Mouse (Mus musculus): ENCODE results near the gene Elovl6. TPM values are rescaled to one million over a fixed set of nuclear protein-coding genes. Genes with fewer than 3 reads are reported as not detected.

Elovl6 gene
- total RNA-seq, 4 experiments from 2014 or later: 28.5 to 41.2 (median 33.1) TPM

GRCm38 (mm10) chr3:129641621-129642020, 109.5 kb downstream of the Elovl6 start:
- no peak for DNase-seq (ENCODE audit: low spot score in 2 of 2)

GRCm38 (mm10) chr3:129645409-129645808, 113.3 kb downstream of the Elovl6 start:
- DNase-seq (ENCODE audit: low spot score in 2 of 2): no peak

DNA sequence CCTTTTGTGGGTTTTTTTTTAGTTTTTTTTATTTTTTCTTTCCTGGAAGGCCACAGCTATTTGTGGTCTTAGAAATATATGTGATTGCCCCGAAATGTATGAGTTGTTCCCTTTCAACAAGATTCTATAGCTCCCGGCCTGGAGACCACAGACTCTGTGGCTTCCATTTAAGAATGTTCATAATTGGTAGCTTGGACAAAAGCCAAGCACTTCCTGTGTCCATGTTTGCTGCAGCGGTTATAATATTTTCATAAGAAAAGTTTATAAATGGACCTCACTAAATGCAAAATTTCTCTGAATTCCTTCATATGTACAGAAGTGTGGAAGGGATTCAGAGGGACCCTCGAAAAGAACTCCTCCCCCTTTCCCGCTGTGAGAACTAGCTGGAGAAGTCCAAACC, 114.6 kb downstream of the Elovl6 start:
- DNase-seq (ENCODE audit: low spot score in 2 of 2): no peak

- no peak for DNase-seq (ENCODE audit: low spot score in 2 of 2)
Observed at GRCm38 (mm10) chr3:129647312-129647711, 115.2 kb downstream of the Elovl6 start.

DNA sequence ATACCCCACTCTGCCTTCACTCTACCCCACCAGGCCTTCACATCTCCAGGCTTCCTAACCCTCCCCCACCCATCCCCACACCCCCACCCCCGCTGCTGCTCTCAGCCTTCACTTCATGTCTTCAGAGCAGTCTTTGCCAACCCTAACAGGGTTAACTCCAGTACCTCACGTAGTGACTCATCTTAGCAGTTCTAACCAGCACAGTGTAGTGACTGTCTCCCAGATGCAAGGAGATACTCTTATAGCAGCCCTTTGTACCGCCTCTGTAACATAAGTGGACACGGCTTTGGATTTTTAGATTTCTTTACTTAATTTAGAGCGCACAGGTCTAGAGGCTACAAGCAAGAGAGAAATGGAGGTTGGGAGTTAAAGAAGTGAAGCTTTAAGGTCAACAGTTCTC, 116.4 kb downstream of the Elovl6 start:
- no peak for DNase-seq (ENCODE audit: low spot score in 2 of 2)

- DNase-seq (ENCODE audit: low spot score in 2 of 2): peak; percentile 36 to 46
Observed at GRCm38 (mm10) chr3:129649586-129650292, 117.6 kb downstream of the Elovl6 start.

GRCm38 (mm10) chr3:129650293-129650612, 118.1 kb downstream of the Elovl6 start:
- no peak for DNase-seq (ENCODE audit: low spot score in 2 of 2)

- DNase-seq (ENCODE audit: low spot score in 2 of 2): no peak
Observed at GRCm38 (mm10) chr3:129650931-129651330, 118.8 kb downstream of the Elovl6 start.

DNA sequence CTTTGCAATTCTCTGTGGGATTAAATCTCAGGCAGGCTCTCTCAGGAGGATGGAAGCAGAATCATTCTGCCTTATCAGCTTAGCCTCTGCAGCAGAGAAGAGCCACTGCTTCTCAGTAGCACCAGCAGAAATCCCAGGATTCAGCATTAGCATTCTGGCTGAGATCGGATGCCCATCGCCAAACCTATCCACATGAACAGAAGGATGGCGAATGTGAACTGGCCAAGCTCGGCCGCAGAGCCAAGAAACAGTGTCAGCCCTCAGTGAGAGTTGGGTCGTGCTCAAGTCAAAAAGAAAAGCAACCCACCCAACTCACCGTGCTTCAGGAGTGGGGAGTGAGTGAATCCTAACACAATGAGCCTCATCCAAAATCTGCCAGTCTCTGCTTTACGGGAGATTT, 119.6 kb downstream of the Elovl6 start:
- DNase-seq (ENCODE audit: low spot score in 2 of 2): no peak

GRCm38 (mm10) chr3:129652476-129652875, 120.3 kb downstream of the Elovl6 start:
- no peak for DNase-seq (ENCODE audit: low spot score in 2 of 2)

DNA sequence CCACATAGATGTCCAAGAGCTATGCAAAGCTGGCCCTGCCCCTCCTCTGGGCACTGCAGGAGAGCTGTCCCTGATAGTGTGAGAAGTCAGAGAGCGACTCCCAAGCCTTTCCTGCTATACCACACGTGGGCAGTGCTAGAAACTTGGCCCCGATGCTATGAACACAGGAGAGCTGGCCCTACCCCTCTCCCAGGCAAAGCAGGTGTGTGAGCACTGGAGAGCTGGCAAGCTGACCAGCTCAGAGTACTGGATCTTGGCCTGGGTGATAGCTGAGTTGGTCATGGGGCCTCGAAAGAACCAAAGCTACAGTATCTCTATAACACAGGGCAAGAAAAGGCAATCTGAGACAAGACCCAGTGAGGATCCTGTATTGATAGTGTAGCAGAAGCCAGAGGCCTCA, 124.4 kb downstream of the Elovl6 start:
- no peak for DNase-seq (ENCODE audit: low spot score in 2 of 2)

GRCm38 (mm10) chr3:129657222-129657621, 125.1 kb downstream of the Elovl6 start:
- no peak for DNase-seq (ENCODE audit: low spot score in 2 of 2)

GRCm38 (mm10) chr3:129657775-129658174, 125.6 kb downstream of the Elovl6 start:
- no peak for DNase-seq (ENCODE audit: low spot score in 2 of 2)

DNA sequence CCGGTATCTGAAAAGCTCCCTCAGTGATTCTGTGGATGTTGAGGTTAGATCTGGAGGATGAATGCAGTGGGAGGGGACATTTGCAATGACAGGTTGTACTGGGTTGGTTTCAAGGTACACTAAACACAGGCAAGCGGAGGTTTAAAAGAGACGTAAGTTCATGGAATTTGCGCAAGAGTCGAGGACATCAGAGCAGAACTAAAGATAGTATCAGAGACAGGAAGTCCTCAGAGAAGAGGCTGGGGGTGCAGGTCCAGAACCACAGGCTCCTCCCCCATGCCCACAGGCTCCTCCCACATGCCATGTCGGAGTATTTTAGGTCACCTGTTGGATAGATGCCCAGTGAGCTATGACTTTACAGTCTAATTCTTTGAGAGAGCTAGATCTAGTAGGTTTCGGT, 126.6 kb downstream of the Elovl6 start:
- no peak for DNase-seq (ENCODE audit: low spot score in 2 of 2)

- no peak for DNase-seq (ENCODE audit: low spot score in 2 of 2)
Observed at GRCm38 (mm10) chr3:129663906-129664305, 131.8 kb downstream of the Elovl6 start.

- no peak for DNase-seq (ENCODE audit: low spot score in 2 of 2)
Observed at GRCm38 (mm10) chr3:129675923-129676322, 143.8 kb downstream of the Elovl6 start.

GRCm38 (mm10) chr3:129680258-129680657, 148.1 kb downstream of the Elovl6 start:
- peak; percentile 17 to 36 for DNase-seq (ENCODE audit: low spot score in 2 of 2)

- no peak for DNase-seq (ENCODE audit: low spot score in 2 of 2)
Observed at GRCm38 (mm10) chr3:129681841-129682240, 149.7 kb downstream of the Elovl6 start.

DNA sequence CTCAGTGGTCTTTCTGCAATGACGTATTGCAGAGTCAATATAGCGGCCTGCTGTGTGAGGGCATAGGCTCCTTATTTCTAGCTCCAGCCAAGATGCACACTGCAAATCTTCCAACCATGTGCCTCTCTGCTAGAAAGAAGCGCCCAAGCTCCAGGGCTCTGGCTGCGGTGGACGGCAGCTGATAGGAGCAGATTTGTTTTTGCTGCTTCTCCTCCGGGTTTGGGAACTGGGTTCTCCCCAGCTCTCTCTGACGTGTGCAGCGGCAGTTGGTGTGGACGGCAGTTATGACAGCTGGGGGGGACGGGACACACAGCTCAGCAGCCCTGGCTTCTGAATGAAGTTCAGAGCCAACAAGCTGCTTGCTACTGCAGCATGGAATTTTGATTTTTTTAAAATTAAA, 150.2 kb downstream of the Elovl6 start:
- peak; percentile 69 to 72 for DNase-seq (ENCODE audit: low spot score in 2 of 2)

GRCm38 (mm10) chr3:129683060-129683679, 151.0 kb downstream of the Elovl6 start:
- no peak for DNase-seq (ENCODE audit: low spot score in 2 of 2)

GRCm38 (mm10) chr3:129686196-129686595, 154.0 kb downstream of the Elovl6 start:
- DNase-seq (ENCODE audit: low spot score in 2 of 2): no peak

GRCm38 (mm10) chr3:129686698-129687333, 154.7 kb downstream of the Elovl6 start:
- peak; percentile 40 to 67 for DNase-seq (ENCODE audit: low spot score in 2 of 2)

GRCm38 (mm10) chr3:129687429-129687828, 155.3 kb downstream of the Elovl6 start:
- no peak for DNase-seq (ENCODE audit: low spot score in 2 of 2)

Data from layer of hippocampus, adult 8-10 months (tissue).